Mouse (Mus musculus) hindbrain, embryonic 16.5 days (tissue): ENCODE data around the gene Hacl1. TPM values are rescaled to one million over a fixed set of nuclear protein-coding genes. Genes with fewer than 3 reads are reported as not detected.

Experiments
- ATAC-seq: fragments of 200-750 bp; cut with Nextera tagmentation; 2 replicates; pipeline ENCODE4 v1.8.0; 2017; ENCODE audit warnings: moderate TSS enrichment, moderate library complexity
- H3K27ac ChIP-seq: fragments of 300-500 bp; sonication (generic); 2 replicates; pipeline ENCODE4 v1.5.1; 2014; ENCODE audit warnings: low read depth, mild to moderate bottlenecking, control low read depth, low read length, moderate library complexity
- H3K27me3 ChIP-seq: fragments of 300-500 bp; sonication (generic); replicated peaks from 2 replicates; pipeline ENCODE4 v1.6.1; 2014; ENCODE audit warnings: low read length; ENCODE audit not compliant: control insufficient read depth, insufficient read depth
- H3K36me3 ChIP-seq: fragments of 300-500 bp; sonication (generic); 2 replicates; pipeline ENCODE4 v1.6.1; 2014; ENCODE audit warnings: mild to moderate bottlenecking, low read length, moderate library complexity, mixed read lengths; ENCODE audit not compliant: control insufficient read depth, insufficient read depth
- H3K4me1 ChIP-seq: fragments of 300-500 bp; sonication (generic); 2 replicates; pipeline ENCODE4 v1.6.1; 2014; ENCODE audit warnings: low read depth, low read length; ENCODE audit not compliant: control insufficient read depth, insufficient read depth
- H3K4me2 ChIP-seq: fragments of 300-500 bp; sonication (generic); 2 replicates; pipeline ENCODE4 v1.6.1; 2014; ENCODE audit warnings: mild to moderate bottlenecking, low read length, control low read depth, moderate library complexity
- H3K4me3 ChIP-seq: fragments of 300-500 bp; sonication (generic); 2 replicates; pipeline ENCODE4 v1.5.1; 2014; ENCODE audit warnings: mild to moderate bottlenecking, low read length, control low read depth, moderate library complexity
- H3K9ac ChIP-seq: fragments of 300-500 bp; sonication (generic); 2 replicates; pipeline ENCODE4 v1.6.1; 2014; ENCODE audit warnings: low read depth, mild to moderate bottlenecking, control low read depth, low read length, moderate library complexity
- H3K9me3 ChIP-seq: fragments of 300-500 bp; sonication (generic); 2 replicates; pipeline ENCODE4 v1.6.1; 2014; ENCODE audit warnings: mild to moderate bottlenecking, low read length, moderate library complexity; ENCODE audit not compliant: control insufficient read depth
- WGBS: fragments of 180-500 bp; shearing (Covaris S2); extraction: QIAGEN DNeasy Blood & Tissue Kit; methylation state at CpG from one replicate; pipeline ENCODE4 v1.1.7; 2014; 5-methylcytosine and 5-hydroxymethylcytosine counted together
- polyA plus RNA-seq: library from polyadenylated mRNA; unstranded; fragments of >200 nt; fragmentation: Nextera tagmentation; extraction: Ambion mirVana; gene quantifications from 2 replicates; pipeline ENCODE4 v1.2.1, GENCODE M21; 2015

The Hacl1 gene
- polyA plus RNA-seq, 1 experiment from 2014 or later = 11.5 TPM

GRCm38 (mm10) chr14:31669642-31670490 lies 28.8 kb upstream of the Hacl1 start:
- 47% methylated on average over 15 of the region's 15 CpGs for WGBS
- no peak overlapping the region for H3K4me2 ChIP-seq

GRCm38 (mm10) chr14:31669161-31669611 lies 28.1 kb upstream of the Hacl1 start:
- Histone ChIP-seq H3K9me3 (no peaks in the 10 kb centered on the region), H3K27me3 (no peaks in the 10 kb centered on the region), H3K36me3 (peaks cover 10% of the 10 kb centered on the region; the same call in 1 of the 2 replicates), H3K27ac (peak overlapping the region; percentile 64), H3K9ac (peak overlapping the region; percentile 14), H3K4me2 (no peak overlapping the region), H3K4me1 (peaks cover 16% of the 10 kb centered on the region), H3K4me3 (no peak overlapping the region)
- 40% methylated on average over 13 of the region's 13 CpGs for WGBS
- peak; percentile 57 for ATAC-seq

More at GRCm38 (mm10) chr14:31669642-31670490, 28.8 kb upstream of the Hacl1 start:
- no peak overlapping the region for H3K4me3 ChIP-seq
- H3K4me1 ChIP-seq = peaks cover 13% of the 10 kb centered on the region
- H3K9ac ChIP-seq = peak overlapping the region; percentile 14; the same call in 1 of the 2 replicates
- ATAC-seq = peak; percentile 31; the same call in 1 of the 2 replicates
- no peaks in the 10 kb centered on the region for H3K27me3 ChIP-seq
- no peaks in the 10 kb centered on the region for H3K9me3 ChIP-seq
- peaks cover 10% of the 10 kb centered on the region; the same call in 1 of the 2 replicates for H3K36me3 ChIP-seq
- H3K27ac ChIP-seq = peak overlapping the region; percentile 64

- H3K4me3 ChIP-seq = no peak overlapping the region
- peaks cover 25% of the 10 kb centered on the region for H3K4me1 ChIP-seq
- no peak for ATAC-seq
- no peak overlapping the region; the same call in 1 of the 2 replicates for H3K27ac ChIP-seq
- H3K4me2 ChIP-seq = no peak overlapping the region
- no peaks in the 10 kb centered on the region for H3K27me3 ChIP-seq
- H3K9ac ChIP-seq = no peak overlapping the region
- WGBS = 79% methylated on average over 13 of the region's 13 CpGs
- H3K36me3 ChIP-seq = peaks cover 10% of the 10 kb centered on the region; the same call in 1 of the 2 replicates
- H3K9me3 ChIP-seq = no peaks in the 10 kb centered on the region
These were observed 27.2 kb upstream of the Hacl1 start for GRCm38 (mm10) chr14:31668326-31668725.

- H3K27me3 ChIP-seq = no peaks in the 10 kb centered on the region
- no peak overlapping the region for H3K9ac ChIP-seq
- H3K4me1 ChIP-seq = peaks cover 28% of the 10 kb centered on the region
- ATAC-seq = no peak
- 83% methylated on average over 6 of the region's 6 CpGs for WGBS
- H3K4me2 ChIP-seq = no peak overlapping the region
- H3K4me3 ChIP-seq = no peak overlapping the region
- H3K9me3 ChIP-seq = no peaks in the 10 kb centered on the region
- H3K36me3 ChIP-seq = peaks cover 10% of the 10 kb centered on the region; the same call in 1 of the 2 replicates
- H3K27ac ChIP-seq = no peak overlapping the region
These were observed 26.7 kb upstream of the Hacl1 start for GRCm38 (mm10) chr14:31667741-31668140.

GRCm38 (mm10) chr14:31666931-31667705 lies 26.0 kb upstream of the Hacl1 start:
- no peak overlapping the region for H3K4me3 ChIP-seq
- no peaks in the 10 kb centered on the region for H3K27me3 ChIP-seq
- ATAC-seq = no peak
- no peak overlapping the region for H3K27ac ChIP-seq
- H3K36me3 ChIP-seq = peaks cover 10% of the 10 kb centered on the region; the same call in 1 of the 2 replicates
- no peak overlapping the region for H3K9ac ChIP-seq
- no peaks in the 10 kb centered on the region for H3K9me3 ChIP-seq
- no peak overlapping the region for H3K4me2 ChIP-seq
- WGBS = 95% methylated on average over 28 of the region's 28 CpGs
- H3K4me1 ChIP-seq = peaks cover 35% of the 10 kb centered on the region

- WGBS = 83% methylated on average over 4 of the region's 4 CpGs
- H3K27ac ChIP-seq = no peak overlapping the region
- H3K4me1 ChIP-seq = peaks cover 42% of the 10 kb centered on the region
These were observed 24.5 kb upstream of the Hacl1 start for GRCm38 (mm10) chr14:31665566-31665940.

GRCm38 (mm10) chr14:31664903-31665565 lies 23.9 kb upstream of the Hacl1 start:
- Histone ChIP-seq H3K9ac (no peak overlapping the region), H3K4me2 (no peak overlapping the region), H3K27me3 (no peaks in the 10 kb centered on the region), H3K4me1 (peaks cover 46% of the 10 kb centered on the region), H3K4me3 (no peak overlapping the region), H3K9me3 (no peaks in the 10 kb centered on the region), H3K27ac (peak overlapping the region; percentile 57), H3K36me3 (peaks cover 10% of the 10 kb centered on the region; the same call in 1 of the 2 replicates)
- 66% methylated on average over 12 of the region's 12 CpGs for WGBS
- ATAC-seq = no peak

More at GRCm38 (mm10) chr14:31665566-31665940, 24.5 kb upstream of the Hacl1 start:
- Histone ChIP-seq H3K27me3 (no peaks in the 10 kb centered on the region), H3K36me3 (peaks cover 10% of the 10 kb centered on the region; the same call in 1 of the 2 replicates), H3K4me3 (no peak overlapping the region), H3K9ac (no peak overlapping the region), H3K4me2 (no peak overlapping the region), H3K9me3 (no peaks in the 10 kb centered on the region)
- no peak for ATAC-seq

GRCm38 (mm10) chr14:31664100-31664902 lies 23.2 kb upstream of the Hacl1 start:
- peak overlapping the region; percentile 57 for H3K27ac ChIP-seq
- no peaks in the 10 kb centered on the region for H3K9me3 ChIP-seq
- peaks cover 47% of the 10 kb centered on the region for H3K4me1 ChIP-seq
- ATAC-seq = no peak
- H3K27me3 ChIP-seq = no peaks in the 10 kb centered on the region
- no peak overlapping the region for H3K9ac ChIP-seq
- no peak overlapping the region for H3K4me2 ChIP-seq
- peaks cover 10% of the 10 kb centered on the region; the same call in 1 of the 2 replicates for H3K36me3 ChIP-seq
- 41% methylated on average over 18 of the region's 18 CpGs for WGBS
- no peak overlapping the region for H3K4me3 ChIP-seq
